Mouse (Mus musculus): ENCODE measurements around the gene Sem1.
"Not testable (repeated sequence)": the region's sequence is repeated elsewhere in the genome, so short reads cannot be mapped to it uniquely, and the experiment has no call there.

The Sem1 gene

GRCm38 (mm10) chr6:6578304-6579149 is at the start of gene Sem1:
Sem1 (minus strand) TSS chr6:6578663.
- peak; percentile 93 for DNase-seq

GRCm38 (mm10) chr6:6622846-6623749 is 44.6 kb upstream of the Sem1 start:
- peak; percentile 40 for DNase-seq

- DNase-seq = no peak
Observed at GRCm38 (mm10) chr6:6603561-6604544, 25.4 kb upstream of the Sem1 start.

GRCm38 (mm10) chr6:6586313-6586712 is 7.8 kb upstream of the Sem1 start:
- no peak for DNase-seq

- no peak for DNase-seq
Observed at GRCm38 (mm10) chr6:6581849-6582248, 3.4 kb upstream of the Sem1 start.

- no peak for DNase-seq
Observed at GRCm38 (mm10) chr6:6577741-6578284, 650 bp downstream of the Sem1 start.

GRCm38 (mm10) chr6:6577291-6577690 is 1.2 kb downstream of the Sem1 start:
- DNase-seq = no peak

GRCm38 (mm10) chr6:6575796-6576195 is 2.7 kb downstream of the Sem1 start:
- DNase-seq = no peak

GRCm38 (mm10) chr6:6568436-6568835 is 10.0 kb downstream of the Sem1 start:
- DNase-seq = no peak

- no peak for DNase-seq
Observed at GRCm38 (mm10) chr6:6563691-6564090, 14.8 kb downstream of the Sem1 start.

- DNase-seq = no peak
Observed at GRCm38 (mm10) chr6:6562716-6563115, 15.7 kb downstream of the Sem1 start.

- DNase-seq = no peak
Observed at GRCm38 (mm10) chr6:6557647-6558046, 20.8 kb downstream of the Sem1 start.

- no peak for DNase-seq
Observed at GRCm38 (mm10) chr6:6552006-6552405, 26.5 kb downstream of the Sem1 start.

- DNase-seq = peak; percentile 6
Observed at GRCm38 (mm10) chr6:6547997-6548396, 30.5 kb downstream of the Sem1 start.

GRCm38 (mm10) chr6:6544255-6544645 is 34.2 kb downstream of the Sem1 start:
- DNase-seq = no peak

- no peak for DNase-seq
Observed at GRCm38 (mm10) chr6:6543606-6544254, 34.7 kb downstream of the Sem1 start.

- no peak for DNase-seq
Observed at GRCm38 (mm10) chr6:6542133-6542532, 36.3 kb downstream of the Sem1 start.

GRCm38 (mm10) chr6:6536781-6537466 is 41.5 kb downstream of the Sem1 start:
- DNase-seq = no peak

GRCm38 (mm10) chr6:6536359-6536758 is 42.1 kb downstream of the Sem1 start:
- DNase-seq = not testable (repeated sequence)
